Mouse (Mus musculus) embryonic fibroblast, embryonic 13.5 days (primary cell): ENCODE data around the gene BC030500. TPM values are rescaled to one million over a fixed set of nuclear protein-coding genes. Genes with fewer than 3 reads are reported as not detected.

Source experiments
- H3K27ac ChIP-seq: 2 replicates; pipeline ENCODE4 v1.5.1; 2012; ENCODE audit warnings: low read length, control low read depth, inconsistent platforms; ENCODE audit not compliant: insufficient read depth
- H3K4me1 ChIP-seq: 2 replicates; pipeline ENCODE4 v1.6.1; 2011; ENCODE audit warnings: low read length; ENCODE audit not compliant: control insufficient read depth, insufficient read depth
- H3K4me3 ChIP-seq: 2 replicates; pipeline ENCODE4 v1.5.1; 2011; ENCODE audit warnings: mild to moderate bottlenecking, control low read depth, low read length; ENCODE audit not compliant: insufficient read depth
- CTCF ChIP-seq: IDR thresholded peaks from 2 replicates; pipeline ENCODE4 v1.5.1; 2011; ENCODE audit warnings: mild to moderate bottlenecking, control low read depth, low read length, moderate library complexity, borderline replicate concordance; ENCODE audit not compliant: insufficient read depth
- POLR2A ChIP-seq: IDR thresholded peaks from 2 replicates; pipeline ENCODE4 v1.6.1; 2011; ENCODE audit warnings: low read depth, mild to moderate bottlenecking, control low read depth, low read length, moderate library complexity
- polyA plus RNA-seq: library from polyadenylated mRNA; stranded (reverse); fragments of >200 nt; gene quantifications from 2 replicates; pipeline ENCODE4 v1.2.4, GENCODE M21; 2011; ENCODE audit warnings: low read depth; ENCODE audit not compliant: missing spikeins, insufficient read length

BC030500 gene
- not detected in 2 replicates for polyA plus RNA-seq

DNA sequence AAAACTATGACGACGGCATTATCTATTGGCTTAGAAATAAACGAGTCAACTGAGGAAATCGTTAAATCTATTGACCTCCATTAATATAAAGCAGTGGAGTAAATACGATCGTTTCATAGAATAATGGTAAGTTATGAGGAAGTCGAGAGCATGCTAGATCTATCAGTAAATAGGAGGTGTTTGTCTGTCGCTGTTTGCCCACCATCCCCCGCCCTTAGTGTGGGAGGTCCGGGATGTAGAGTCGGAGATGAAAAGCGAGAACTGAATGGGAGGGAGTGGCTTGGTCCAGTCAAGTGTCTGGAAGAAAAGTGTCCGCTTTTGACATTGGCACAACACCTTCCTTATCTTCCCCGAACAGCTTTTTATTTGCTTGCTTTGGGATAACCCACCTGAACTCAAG lies at the start of gene BC030500:
TSS of gene BC030500 (plus strand) at position 79 of the 400 bp plus-strand sequence.
- Histone ChIP-seq H3K4me3 (peak within 1 kb of the TSS; percentile 45), H3K4me1 (peaks cover 3% of the 10 kb centered on the region; the same call in 1 of the 2 replicates), H3K27ac (no peak within 1 kb of the TSS)
- TF ChIP-seq CTCF, result no peak
- TF ChIP-seq POLR2A, result no peak

DNA sequence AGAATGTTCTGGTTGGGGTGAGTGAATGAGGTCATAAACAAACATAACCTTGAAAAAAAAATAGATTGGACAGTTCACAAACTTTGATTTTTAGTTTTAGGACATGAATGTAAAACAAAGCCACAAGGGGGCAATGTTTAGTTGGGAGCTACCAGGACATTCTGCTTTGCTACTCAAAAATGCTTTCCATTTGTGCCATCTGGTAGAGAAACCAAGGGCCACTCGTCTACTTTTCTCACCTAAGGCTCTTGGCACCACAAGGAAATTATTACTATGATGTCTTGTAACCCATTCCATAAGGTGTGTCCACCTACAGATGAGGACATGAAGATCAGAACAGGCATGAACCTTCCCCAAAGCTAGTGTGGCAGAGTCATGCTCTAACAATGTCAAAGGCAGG lies 25.1 kb upstream of the BC030500 start:
- Histone ChIP-seq H3K27ac (no peak overlapping the region), H3K4me3 (no peak overlapping the region), H3K4me1 (no peaks in the 10 kb centered on the region)
- no peak for TF ChIP-seq POLR2A
- no peak for TF ChIP-seq CTCF

DNA sequence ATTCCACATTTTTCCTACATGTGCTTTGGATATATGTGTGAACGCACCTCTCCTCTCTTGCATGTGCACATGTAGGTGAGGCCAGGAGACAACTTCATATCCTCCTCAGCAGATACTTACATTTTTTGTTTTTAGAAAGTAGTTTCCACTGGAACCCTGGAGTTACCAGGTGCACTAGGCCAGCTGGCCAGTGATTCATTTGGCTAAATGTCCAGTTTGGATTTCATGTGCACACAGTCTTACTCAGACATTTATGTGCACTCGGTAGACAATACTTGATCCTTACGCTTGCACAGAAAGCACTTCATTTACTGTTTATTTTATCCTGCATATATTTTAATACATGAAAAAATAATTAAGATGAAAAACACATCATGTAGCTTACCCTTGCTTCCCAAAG lies 21.0 kb upstream of the BC030500 start:
- Histone ChIP-seq H3K4me3 (no peak overlapping the region), H3K4me1 (no peaks in the 10 kb centered on the region), H3K27ac (no peak overlapping the region)
- TF ChIP-seq CTCF, result no peak

DNA sequence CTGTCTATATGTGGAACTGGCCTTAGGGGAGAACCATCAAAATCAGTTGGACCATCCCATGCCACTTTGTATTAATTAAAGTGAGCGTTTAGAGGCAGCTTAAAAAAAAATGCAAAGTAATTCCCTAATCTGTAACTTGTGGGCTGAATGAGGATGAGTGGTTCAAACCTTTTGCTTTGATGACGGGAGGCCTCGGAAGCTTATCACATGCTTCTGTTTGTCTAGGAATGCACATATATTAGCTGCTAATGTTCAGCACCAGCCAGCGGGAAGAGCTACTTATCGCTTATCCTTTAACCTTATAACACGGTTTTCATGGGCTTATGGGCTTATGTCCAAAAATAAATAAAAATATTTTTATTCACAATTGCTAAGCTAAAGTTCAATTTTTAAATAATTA lies 15.6 kb upstream of the BC030500 start:
- Histone ChIP-seq H3K27ac (no peak overlapping the region), H3K4me1 (no peaks in the 10 kb centered on the region), H3K4me3 (no peak overlapping the region)
- TF ChIP-seq POLR2A, result no peak
- TF ChIP-seq CTCF, result no peak

DNA sequence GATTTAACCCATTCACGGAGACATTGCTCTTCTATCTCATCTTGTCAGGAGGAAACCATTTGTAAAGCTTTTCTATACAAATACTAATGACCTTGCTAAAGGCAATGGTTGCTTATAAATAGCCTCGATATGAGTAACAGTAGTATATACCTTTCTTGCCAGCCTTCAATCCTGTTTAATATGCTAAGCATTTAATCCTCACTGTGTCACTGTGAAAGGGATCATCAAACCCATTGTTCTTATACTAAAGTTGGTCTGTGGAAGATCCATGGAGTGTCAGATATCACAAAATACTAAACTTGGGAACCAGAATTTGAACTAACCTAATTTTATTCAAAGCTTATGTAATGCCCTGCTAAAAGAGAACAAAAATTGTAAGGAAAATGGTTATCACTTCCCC lies 7.1 kb upstream of the BC030500 start:
- TF ChIP-seq CTCF (no peak), POLR2A (no peak)
- Histone ChIP-seq H3K27ac (no peak overlapping the region), H3K4me3 (no peak overlapping the region), H3K4me1 (no peaks in the 10 kb centered on the region)

DNA sequence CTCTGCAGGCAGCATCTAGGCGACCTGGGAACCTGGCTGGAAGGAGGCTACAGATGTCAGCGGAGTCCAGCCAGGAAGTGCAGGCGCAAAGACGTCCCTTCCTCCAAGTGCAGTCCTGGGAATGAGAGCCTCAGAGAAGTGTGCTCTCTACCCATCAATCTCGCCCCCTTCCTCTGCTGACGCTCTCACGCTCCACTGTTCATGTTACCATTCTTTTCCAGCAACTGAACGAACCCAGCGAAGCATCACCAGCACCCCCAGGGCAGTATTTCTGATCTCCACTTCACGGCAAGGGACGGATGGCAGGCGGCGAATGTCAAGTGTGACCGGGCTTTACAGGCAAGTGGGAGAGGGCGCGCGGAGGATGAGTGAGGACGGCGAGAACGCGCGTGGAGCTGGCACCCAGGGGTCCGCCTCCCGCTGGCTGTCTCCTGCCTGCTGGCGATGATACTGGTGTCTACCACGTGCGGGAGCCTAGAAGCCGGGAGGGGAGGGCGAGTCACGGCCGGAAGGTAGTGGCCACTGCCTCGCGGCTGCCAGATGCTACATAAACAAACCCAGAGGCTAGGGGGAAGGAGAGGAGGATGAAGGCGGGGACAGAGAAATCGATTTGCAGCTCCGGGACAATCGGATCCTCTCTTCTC lies 763 bp downstream of the BC030500 start, which contains the start of gene Galntl6:
TSS of gene Galntl6 (minus strand) at position 445 of the 644 bp plus-strand sequence.
- Histone ChIP-seq H3K27ac (no peak within 1 kb of the TSS), H3K4me1 (peaks cover 3% of the 10 kb centered on the region; the same call in 1 of the 2 replicates), H3K4me3 (peak within 1 kb of the TSS; percentile 45)
- no peak for TF ChIP-seq POLR2A
- TF ChIP-seq CTCF, result no peak

DNA sequence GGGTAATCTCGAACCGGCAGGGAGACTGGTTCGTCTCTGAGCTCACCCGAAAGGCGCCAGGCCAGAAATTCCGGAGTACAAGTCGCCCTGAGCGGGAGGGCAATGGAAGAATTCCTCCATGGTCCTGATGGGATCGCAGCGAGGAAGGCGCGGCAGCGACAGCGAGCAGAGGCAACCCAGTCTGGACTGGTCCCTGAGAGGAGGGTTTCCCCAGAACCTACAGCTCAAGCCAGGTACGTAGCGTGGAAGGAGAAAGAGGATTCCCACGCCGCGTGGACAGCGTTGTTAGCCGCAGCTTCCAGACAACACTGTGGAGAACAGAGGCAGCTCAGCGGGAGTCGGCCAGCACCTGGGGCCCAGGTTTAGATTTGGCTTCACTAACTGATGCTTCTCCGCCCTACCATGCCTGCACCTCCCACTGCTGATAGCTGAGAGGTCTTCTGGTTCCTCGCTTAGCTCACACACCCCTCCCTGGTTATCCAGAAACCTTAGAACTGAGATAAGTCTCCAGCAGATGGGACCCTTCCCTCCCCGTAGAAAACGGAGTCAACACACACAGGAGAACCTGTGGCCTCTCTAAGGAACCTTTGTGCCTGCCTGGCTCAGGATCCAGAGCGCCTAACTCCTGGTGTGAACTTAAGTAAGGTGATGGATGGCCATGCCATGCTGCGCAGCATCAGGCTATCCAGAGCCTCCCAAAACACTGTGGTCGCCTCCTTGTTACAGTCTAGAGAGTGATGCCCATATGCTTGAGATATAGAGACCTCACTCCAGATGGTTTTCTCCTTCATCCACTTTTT lies 1.5 kb downstream of the BC030500 start:
- TF ChIP-seq CTCF (no peak), POLR2A (no peak)
- H3K4me1 ChIP-seq, result peaks cover 3% of the 10 kb centered on the region; the same call in 1 of the 2 replicates
- peak overlapping the region; percentile 45 for H3K4me3 ChIP-seq
- no peak overlapping the region for H3K27ac ChIP-seq

DNA sequence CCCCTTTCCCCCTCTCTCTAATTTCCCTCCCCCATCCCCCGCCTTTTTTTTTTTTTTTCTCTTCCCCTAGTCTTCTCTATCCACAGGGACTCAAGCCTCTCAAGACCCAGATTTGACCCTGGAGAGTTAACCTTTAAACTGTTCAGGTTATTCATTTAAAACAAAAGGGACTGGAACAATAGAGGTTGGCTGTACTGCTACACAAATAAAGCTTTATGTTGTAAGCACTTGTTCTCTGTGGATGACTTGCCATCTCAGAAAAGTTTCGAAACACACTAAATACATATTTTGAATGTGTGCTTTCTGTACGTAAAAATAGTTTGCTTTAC lies 2.0 kb downstream of the BC030500 start:
- Histone ChIP-seq H3K4me1 (peaks cover 3% of the 10 kb centered on the region; the same call in 1 of the 2 replicates), H3K4me3 (no peak overlapping the region), H3K27ac (no peak overlapping the region)
- no peak for TF ChIP-seq POLR2A
- no peak for TF ChIP-seq CTCF

DNA sequence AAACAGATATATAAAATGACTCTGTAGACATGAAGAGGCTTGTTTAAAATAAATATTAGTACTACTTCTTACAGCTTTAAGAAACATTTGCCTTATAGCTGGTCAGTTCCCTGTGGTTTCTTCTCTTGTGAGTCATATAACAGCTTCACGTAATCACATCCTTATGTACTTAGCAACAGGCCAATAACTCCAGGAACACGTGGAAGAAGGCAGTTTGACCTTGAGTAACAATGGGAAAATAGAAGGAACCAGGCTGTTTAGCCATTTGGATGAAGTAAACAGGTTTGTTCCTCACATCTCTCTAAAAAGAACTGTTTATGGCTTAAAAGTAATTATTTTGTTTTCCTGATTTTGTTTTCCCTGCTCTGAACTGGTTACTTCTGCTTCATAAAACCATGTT lies 3.6 kb downstream of the BC030500 start:
- TF ChIP-seq POLR2A (no peak), CTCF (no peak)

DNA sequence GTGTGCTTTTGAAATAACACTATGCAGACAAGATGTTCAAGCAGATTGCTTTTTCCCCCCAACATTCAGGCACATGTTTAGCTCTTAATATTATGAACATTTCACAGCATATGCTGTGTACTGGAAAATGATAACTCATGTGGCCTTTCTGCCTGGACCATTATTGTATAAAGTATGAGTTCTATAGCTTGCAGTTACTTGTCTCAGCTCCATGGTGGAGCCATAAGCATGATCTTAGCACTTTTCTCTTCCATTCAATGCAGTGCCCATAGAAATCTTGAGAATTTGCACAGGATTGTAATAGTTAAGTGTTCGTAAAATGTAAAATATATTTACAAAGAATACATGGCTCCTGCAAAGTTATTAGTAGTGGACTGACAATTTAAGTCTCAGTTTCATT lies 19.5 kb downstream of the BC030500 start:
- Histone ChIP-seq H3K27ac (no peak overlapping the region), H3K4me1 (no peaks in the 10 kb centered on the region), H3K4me3 (no peak overlapping the region)
- TF ChIP-seq POLR2A, result no peak
- no peak for TF ChIP-seq CTCF

More for the DNA sequence above, 3.6 kb downstream of the BC030500 start:
- Histone ChIP-seq H3K27ac (no peak overlapping the region), H3K4me3 (no peak overlapping the region), H3K4me1 (peaks cover 3% of the 10 kb centered on the region; the same call in 1 of the 2 replicates)
